Mouse (Mus musculus) Muller cell, postnatal 12 days (primary cell): ENCODE measurements around the gene Fut2.

ENCODE experiments used
- DNase-seq: peaks from one replicate; pipeline ENCODE4 v3.0.0-alpha.2; 2015; ENCODE audit errors: inconsistent ontology term

Fut2 gene

DNA sequence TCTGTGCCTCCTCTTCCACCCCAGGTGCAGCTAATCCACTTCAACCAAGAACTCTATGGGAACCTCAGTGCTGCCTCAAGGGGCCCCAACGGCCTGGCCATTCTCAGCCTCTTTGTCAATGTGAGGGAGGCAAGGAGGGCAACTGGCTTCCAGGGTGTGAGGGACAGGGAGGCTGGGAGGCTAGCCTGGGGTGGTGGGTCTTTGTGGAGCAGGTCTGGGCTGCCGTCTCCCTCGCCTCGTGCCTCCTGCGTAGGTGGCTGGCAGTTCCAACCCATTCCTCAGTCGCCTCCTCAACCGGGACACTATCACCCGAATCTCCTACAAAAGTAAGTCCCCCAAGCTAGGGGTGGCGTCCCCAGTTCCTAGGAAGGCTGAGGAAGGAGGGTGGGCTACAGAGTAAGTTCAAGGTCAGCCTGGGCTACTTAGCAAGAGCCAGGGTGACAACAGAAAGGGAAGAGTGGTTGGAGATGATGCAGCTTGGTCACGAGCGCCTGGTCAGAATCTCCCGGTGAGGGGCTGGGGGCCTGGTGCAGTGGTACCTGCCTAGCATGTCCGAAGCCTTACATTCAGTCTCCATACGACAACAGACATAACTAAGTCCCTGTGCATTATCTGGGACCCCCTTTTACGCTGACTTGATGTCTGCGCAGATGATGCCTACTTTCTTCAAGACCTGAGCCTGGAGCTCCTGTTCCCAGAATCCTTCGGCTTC is 36.8 kb upstream of the Fut2 start:
- DNase-seq: no peak

DNA sequence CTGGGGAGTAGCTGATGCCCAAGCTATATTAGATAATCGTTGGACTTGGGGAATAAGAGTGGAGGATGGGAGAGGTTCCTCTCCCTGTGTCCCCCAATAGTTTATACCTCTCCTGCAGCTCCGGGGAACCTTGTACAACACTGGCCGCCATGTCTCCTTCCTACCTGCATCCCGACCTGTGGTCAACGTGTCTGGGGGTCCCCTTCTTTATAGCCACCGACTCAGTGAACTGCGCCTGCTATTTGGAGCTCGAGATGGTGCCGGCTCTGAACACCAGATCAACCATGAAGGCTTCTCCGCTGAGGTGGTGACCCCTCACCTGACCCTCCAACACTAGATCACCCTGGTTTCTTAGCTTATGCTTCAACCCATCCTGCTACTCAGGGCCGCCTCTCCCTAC is 36.1 kb upstream of the Fut2 start:
- DNase-seq: no peak

DNA sequence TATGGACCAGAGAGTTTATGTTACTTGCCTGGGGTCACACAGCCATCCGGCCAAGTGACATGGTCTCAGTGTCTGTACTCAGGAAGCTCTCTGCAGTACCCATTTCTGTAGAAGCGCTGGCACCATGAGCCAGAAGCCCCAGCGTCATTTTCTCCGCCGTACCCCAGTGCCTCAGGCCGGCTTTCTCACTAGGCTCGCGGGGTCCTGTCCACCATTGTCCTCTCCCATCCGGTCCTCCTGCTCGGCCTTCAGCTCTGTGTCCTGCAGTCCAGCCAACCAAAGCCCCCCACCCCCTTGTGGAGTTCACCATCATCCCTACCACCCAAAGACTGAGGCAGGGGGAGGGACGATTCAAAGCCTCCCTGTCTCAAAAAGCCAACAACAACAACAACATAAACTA is 35.4 kb upstream of the Fut2 start:
- DNase-seq: no peak

DNA sequence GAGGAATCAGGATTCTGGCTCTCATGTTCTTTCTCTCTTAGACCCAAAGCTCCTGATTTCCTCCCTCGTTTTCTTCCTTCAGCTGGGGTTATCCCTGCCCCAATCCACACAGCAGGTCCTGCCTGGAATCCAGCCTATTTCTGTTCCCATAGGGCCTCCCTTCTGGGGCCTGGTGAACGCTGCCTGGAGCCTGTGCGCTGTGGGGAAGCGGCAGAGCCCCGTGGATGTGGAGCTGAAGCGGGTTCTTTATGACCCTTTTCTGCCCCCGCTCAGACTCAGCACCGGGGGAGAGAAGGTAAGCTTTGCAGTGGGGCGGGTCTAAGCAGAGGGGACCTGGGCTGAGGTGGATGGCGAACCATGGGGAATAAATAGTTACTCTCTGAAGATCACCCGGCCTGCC is 34.9 kb upstream of the Fut2 start:
- DNase-seq: no peak

DNA sequence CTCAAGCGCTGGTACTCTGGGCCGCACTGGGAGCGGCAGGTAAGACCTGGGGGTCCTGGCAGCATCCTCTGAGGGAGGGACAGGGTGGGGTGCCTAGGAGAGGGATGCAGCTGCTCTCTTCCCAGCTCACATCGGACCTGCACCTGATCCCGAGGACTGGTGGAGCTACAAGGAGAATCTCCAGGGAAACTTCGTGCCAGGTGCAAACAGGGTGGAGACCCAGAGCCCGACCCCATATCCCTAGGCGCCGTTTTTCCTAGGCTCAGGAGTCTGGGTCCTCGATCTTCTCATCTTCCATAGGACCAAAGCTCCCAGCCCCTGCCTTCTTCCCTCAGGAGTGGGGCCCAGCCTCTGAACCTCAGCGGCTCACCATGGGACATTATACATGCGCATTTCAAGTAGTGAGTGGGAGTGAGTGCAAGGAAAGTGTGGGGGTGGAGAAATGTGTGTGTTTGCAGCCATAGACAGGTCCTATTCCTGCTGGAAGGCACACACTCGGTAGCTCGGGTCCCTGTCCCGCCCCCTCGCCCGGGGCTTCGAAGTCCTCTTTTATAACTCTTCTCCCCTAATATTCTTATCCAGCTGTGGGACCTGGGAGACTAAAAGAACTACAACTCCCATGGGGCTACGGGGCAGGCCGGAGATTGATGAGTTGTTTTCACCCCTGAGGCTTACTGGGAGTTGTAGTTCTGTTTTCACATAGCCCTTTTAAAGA is 34.3 kb upstream of the Fut2 start:
- peak; percentile 78 for DNase-seq

DNA sequence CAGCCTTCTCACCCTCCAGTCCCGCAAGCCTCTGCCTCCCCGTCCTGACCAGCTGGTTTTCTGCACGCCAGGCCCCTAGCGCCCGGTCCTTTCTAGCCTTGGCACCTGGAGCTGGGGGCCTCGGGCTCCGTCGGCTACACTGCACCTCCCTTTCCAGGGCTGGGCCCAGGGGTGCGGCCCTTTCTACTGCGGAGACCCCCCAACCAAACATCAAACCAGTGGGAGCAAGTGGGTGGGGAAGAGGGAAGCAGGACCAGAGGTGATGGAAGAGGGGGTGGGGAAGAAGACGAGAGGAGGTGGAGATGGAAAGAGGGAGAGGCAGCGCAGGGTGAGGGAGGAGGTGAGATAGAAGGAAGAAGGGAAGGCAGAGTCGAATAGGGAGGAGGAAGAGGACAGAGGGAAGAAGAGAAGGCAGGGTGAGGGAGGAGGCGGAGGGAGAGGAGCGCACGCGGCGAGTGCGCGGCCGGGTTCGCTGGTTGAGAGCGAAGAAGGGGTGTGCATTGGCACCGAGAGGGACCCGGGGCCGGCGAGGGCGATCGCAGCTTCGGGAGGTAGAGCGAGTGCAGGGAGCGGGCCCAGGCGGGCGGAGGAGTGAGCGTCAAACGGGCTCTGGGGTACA is 33.4 kb upstream of the Fut2 start, which contains the start of gene Car11:
Car11 (plus strand) TSS at position 321 of the 619 bp plus-strand sequence.
- DNase-seq: no peak

DNA sequence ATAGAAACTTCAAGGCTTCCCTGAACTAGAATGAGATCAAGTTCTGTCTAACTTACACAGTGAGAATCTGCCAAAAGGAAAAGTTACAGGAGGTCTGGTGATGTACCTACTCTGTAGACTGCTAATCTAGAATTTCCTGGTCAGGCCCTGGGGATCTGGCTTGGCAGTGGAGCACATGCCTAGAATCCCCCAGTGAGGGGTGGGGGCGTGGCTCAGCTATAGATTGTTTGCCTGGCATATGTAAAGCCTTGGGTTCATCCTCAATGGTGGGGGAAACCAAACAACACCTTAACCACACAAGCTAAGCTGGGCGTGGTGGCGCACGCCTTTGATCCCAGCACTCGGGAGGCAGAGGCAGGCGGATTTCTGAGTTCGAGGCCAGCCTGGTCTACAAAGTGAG is 31.7 kb upstream of the Fut2 start:
- DNase-seq: no peak

DNA sequence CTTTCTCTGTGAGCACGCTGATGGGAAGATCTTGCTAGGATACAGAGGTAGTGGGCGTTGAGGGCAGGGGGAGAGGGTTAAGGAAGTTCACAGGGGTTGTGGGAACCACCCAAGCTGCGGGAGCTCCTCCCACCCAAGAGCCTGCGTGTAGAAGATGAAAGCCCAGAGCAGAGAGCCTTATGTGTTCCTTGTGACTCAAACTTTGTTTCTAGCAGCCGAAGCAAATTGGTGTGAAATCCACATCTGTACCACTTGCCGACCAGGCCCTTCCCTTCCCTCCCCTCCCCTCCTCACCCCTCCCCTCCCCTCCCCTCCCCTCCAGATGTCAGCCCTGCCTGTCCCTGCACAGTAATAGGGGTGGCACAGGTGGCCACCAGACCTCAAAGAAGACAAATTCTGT is 28.9 kb upstream of the Fut2 start:
- no peak for DNase-seq

DNA sequence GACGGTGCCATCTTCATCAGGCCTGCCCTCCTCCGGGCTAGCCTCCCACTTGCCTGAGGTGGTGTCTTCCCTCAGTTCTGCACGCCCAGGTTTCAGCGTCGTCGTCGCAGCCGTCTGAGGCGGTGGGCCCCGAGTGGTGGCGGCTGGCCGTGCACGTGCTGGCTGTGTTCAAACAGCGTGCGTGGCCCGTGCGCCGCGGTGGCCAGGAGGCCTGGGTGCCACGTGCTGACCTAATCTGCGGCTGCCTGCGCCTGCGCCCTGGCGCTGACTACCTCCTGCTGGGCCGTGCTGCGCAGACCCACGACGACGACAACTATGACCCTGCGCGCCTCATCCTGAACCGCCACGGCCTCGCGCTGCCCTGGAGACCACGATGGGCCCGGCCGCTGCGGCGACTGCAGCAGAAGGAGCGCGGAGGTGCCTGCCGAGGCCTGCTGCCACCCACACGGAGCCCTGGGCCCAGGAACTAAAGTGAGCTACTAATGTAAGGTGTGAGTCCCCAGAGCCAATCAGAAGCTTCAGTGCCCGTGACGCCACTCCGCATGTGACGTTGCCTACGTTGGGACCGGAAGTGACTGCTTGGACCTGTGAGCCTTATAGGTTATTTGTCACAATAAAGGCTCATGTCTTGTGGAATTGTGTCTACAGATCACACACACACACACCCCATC is 27.9 kb upstream of the Fut2 start, which contains the start of gene Sec1:
Sec1 (minus strand) TSS at position 482 of the 671 bp plus-strand sequence.
- DNase-seq: no peak

DNA sequence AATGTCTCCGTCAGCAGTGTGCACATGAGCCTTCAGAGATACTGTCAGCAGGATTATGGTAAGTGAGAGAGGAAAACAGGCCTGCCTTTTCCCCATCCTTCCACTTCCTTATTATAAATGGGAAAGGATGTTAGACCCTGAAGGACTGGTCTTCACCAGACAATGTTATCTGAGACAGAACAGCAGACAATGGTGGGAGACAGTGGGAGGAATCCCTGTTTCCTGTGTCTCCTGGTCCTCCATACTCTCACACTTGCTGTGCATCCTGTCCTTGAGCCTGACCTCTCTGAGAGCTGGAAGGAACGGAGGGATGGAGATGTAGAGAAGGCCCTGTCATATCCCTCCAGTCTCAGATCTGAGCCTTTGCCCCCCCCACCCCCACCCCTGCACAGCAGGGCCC is 26.2 kb upstream of the Fut2 start:
- no peak for DNase-seq

DNA sequence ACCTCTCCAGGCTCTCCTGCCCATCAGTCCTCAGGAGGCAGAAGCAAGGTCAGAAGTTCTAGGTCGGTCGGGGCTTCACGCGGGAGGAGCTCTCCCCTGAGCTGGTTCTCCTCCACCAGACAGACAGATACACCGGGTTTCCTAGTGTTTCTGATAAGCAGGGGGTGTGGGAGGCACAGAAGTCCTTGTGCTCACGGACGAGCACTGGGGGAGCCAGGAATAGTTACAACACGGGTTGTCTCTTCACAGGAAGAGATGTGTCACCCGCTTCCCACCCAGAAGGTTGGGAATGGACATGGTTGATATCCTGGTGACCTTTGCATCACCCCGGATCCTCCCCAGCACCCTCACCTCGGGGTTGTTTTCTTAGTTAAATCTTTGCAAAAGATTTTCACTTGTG is 23.6 kb upstream of the Fut2 start:
- no peak for DNase-seq

DNA sequence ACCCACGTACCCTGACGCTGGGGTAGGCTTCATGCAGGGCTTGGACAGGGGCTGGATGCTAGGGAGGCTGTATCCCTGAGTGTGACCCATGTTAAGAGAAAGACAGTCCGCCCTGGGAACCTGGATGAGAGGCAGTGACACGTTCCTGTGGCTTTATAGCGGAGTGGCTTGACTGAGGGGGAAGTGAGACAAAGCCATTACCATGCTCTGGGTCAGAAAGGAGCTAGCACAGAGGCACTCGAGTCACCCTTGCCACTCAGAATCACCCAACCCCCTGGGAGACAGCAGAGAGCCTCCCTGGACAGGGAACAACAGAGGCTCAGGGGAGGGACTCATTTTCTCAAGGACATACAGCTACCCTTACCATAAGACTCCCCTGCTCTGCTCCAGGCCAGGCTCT is 22.9 kb upstream of the Fut2 start:
- no peak for DNase-seq

DNA sequence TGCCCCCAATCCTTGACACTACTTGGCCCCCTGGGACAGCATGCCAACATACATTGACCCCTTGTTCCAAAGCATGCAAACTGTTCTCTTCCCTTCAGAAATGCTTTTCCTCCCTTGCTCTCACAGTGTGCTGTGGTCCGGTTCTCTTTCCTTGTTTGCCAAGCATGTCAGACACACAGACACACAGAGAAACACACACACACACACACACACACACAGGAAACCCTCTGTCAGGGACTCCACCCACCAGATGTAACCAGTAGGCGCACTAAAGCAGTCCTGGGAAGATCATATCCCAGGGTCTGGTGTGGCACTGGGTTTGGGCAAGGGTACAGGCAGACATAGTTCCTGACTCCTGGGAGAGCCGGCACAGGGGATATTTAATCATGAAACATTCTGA is 20.6 kb upstream of the Fut2 start:
- no peak for DNase-seq

DNA sequence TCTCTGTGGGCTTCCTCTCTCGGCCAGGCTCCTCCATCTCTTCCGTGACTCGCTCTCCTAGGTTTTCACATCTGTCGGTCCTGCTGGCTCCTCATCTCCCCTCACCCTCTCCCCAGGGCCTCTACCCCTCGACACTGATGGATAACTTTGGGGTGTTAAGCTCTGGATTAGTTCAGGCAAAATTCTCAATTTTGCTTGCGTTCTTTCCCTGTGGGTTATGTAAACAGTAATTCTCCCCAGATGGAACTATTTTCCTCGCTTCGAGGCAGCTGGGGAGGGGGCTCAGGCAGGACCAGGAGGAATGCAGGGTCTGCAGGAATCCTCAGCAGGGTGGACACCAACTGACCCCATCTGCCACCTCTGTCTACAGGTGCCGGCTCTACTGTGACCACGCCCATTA is 19.6 kb upstream of the Fut2 start:
- DNase-seq: no peak

DNA sequence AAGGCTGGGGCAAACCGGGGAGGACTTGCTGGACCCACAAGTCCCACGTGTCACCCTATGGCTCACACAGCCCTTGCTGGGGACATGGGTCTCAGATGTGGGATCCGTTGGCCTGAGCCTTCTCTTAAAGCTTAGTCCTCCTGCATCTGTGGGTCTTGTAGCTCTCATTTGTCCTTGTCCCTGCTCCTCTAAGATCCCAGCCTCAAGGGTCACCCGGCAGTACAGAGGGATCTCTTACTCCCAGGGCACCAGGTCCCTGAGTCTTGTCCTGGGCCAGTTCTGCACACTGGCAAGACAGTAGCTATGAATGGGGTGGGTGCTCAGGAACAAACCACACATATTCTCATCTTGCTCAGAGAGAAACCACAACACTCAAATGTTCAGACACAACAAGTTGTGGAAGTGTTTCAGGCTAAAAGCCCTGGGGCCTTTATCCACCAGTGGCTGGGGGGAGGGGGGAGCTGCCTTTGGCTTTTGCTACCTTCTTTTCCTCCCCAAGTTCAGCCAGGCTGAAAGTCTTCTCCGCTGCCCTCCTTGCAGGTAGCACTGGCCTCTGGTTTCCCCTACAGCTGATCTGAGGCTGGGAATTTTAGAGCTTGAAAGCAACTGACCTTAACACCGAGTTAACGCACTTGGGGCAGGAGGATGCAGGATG is 17.3 kb upstream of the Fut2 start, which contains the start of gene Ntn5:
Ntn5 (plus strand) TSS at position 627 of the 655 bp plus-strand sequence.
- DNase-seq: no peak

DNA sequence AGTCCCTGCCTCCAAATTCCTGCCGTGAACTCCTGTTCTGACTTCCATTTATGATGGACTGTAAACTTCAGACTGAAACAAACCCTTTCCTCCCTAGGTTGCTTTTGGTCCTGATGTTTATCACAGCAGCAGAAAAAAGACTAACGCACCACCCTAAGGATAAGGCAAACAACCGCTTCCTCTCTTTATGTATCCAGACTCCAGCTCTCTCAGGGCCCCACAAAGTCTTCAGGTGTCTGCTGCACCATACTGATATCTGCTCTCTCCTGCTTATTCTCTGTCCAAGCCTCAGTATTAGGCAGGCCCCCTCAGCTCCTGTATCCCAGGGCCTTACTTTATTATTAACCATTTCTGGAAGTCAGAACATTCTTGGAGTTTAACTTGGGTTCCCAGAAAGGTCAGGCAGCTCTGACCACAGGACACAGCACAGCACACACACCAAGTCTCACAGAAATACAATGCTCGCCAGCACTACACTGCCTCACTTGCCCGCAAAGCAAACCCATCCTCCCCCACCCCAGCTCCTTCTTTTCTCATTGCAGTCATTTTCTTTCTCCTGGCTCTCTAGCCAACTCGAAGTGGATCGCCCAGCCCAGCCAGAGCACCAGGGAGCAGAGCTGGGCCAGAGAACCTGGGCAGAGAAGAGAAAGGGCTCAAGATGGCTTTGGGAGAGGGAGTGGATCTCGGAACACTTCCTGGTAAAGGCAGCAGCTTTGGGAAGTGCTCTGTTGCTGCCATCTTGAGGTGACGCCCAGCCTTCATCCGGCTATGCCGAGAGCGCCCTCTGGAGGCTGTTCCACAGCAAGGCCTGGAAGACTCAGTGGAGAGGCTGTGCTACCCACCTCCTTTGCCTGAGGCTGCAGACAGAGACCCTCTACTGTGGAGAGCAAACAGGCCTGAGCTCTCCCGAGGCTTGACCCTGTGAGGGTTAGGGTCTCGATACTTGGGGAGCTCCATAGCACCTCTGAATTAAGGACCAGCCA is 16.2 kb upstream of the Fut2 start:
- peak; percentile 79 for DNase-seq

DNA sequence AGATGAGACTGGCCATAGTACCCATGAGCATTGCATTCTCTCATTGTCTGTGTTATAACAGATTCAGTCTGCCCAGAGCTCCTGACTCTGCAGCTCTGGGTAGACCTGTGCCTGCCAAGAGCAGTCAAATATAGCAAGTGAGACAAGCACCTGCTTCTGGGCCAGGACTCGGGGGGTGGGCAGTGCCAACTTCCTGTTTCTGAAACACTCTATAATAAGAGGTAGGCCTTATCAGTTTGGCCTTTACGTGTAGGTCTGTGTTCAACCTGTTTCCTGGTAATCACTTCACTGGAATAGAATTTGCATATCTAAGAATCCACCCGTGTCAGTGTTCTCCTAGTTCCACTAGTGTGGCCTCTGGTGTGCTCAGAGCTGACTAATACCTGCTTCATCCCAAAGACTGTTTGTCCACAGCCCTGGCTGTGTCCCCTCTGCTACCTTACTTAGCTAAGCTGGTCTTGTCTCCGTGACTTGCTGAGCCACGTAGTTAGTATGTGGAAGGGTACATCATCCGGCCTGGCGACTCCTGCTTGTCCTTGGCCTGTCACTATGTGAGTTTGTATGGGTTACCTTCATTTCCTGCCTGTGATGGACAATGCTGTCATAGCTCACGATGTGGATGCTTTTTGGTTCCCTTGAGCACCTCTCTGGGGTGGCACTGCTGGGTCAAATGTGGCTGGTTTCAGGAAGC is 15.0 kb upstream of the Fut2 start:
- no peak for DNase-seq

DNA sequence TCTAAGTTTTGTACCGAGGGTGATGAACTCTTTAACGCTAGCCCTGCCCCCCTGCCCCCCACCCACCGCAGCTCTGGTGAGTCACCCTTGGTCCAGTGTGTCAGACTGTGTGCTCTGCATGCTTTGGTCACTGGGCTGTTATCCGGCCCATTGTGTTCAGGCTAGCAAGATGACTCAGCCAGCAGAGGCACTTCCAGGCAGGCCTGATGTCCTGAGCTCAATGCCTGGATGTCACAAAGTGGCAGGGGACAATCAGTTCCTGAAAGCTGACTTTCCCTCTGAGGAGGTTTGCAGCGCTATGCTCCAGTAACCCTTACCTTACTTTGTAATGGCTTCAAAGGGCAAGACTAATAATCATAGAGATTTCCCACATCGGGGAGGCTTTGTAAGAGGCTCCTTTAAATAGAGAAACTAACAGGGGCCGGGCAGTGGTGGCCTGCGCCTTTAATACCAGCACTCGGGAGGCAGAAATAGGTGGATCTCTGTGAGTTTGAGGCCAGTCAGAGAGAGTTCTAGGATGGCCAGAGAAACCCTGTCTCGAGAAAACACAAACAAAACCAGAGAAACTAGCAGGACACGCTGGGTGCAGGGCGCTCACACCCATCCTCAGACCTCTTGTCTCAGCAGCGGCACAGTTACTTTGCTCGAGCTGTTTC is 13.9 kb upstream of the Fut2 start:
- DNase-seq: peak; percentile 93

DNA sequence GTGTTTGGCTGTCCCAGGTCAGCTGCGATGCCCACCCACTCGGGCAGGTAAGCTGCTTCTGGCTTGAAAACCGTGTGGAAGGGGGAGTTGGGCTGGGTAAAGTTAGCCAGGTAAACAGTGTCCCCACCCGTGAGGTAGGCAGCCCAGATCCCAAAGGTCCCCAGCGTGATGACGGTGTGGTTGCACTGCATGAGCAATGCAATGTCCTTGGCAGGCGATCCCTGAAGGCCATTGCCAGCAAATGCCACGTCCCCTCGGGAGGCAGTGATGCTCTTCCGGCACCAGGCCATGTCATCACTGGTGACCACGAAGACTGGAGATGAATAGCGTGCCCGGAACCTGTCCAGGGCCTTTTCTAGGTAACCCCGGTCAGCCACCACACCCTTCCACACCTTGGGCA is 12.3 kb upstream of the Fut2 start:
- DNase-seq: no peak
